Mouse (Mus musculus) CH12.LX (cell line): ENCODE measurements around the gene Olfr472. TPM values are rescaled to one million over a fixed set of nuclear protein-coding genes. Genes with fewer than 3 reads are reported as not detected.

Experiments used
- DNase-seq: peaks from one replicate; pipeline ENCODE4 v3.0.0-alpha.2; 2013; ENCODE audit errors: extremely low read depth
- H3K27ac ChIP-seq: 2 replicates; pipeline ENCODE4 v1.5.1; 2012; ENCODE audit warnings: low read depth, mild to moderate bottlenecking, control low read depth, moderate library complexity; ENCODE audit not compliant: insufficient read depth
- H3K27me3 ChIP-seq: replicated peaks from 2 replicates; pipeline ENCODE3; 2012; ENCODE audit warnings: inconsistent platforms
- H3K36me3 ChIP-seq, 2 experiments: replicated peaks in 1 of 2; 2 replicates each; pipeline versions ENCODE3 to v1.6.1; 2012; ENCODE audit warnings: inconsistent platforms in 1 of 2, low read length in 1 of 2, mild to moderate bottlenecking in 1 of 2, mixed read lengths in 1 of 2, moderate library complexity in 1 of 2; ENCODE audit not compliant: control insufficient read depth in 1 of 2, insufficient read depth in 1 of 2
- H3K4me1 ChIP-seq, 2 experiments: 2 replicates each; pipeline ENCODE4 v1.6.1; 2012; ENCODE audit warnings: inconsistent platforms in 1 of 2, moderate library complexity in 1 of 2; ENCODE audit not compliant: insufficient read depth in 2 of 2, control insufficient read depth in 1 of 2
- H3K4me2 ChIP-seq: 2 replicates; pipeline ENCODE4 v1.6.1; 2012; ENCODE audit warnings: low read depth, mild to moderate bottlenecking, control low read depth; ENCODE audit not compliant: poor library complexity, insufficient read depth, severe bottlenecking
- H3K4me3 ChIP-seq, 3 experiments: fragments of 150-350 bp in 1 of 3; sonication (generic) in 1 of 3; replicated peaks in 1 of 3; 2 replicates each; pipeline versions ENCODE3 to v1.5.1; 2011 to 2012; ENCODE audit warnings: low read depth in 2 of 3, low read length in 2 of 3, mild to moderate bottlenecking in 2 of 3, moderate library complexity in 2 of 3, control low read depth in 1 of 3, improper control_type of control experiment in 1 of 3, inconsistent platforms in 1 of 3, mixed read lengths in 1 of 3; ENCODE audit not compliant: poor library complexity in 1 of 3
- H3K79me2 ChIP-seq: replicated peaks from 2 replicates; pipeline ENCODE4 v1.6.1; 2012; ENCODE audit warnings: mild to moderate bottlenecking, moderate library complexity; ENCODE audit not compliant: control insufficient read depth, poor library complexity, insufficient read depth, severe bottlenecking; ENCODE audit errors: extremely low read depth
- H3K9ac ChIP-seq: 2 replicates; pipeline ENCODE4 v1.6.1; 2012; ENCODE audit warnings: low read depth, mild to moderate bottlenecking, control low read depth, moderate library complexity; ENCODE audit not compliant: insufficient read depth
- H3K9me3 ChIP-seq: replicated peaks from 2 replicates; pipeline ENCODE3; 2012; ENCODE audit warnings: low read length, inconsistent platforms, mixed read lengths
- CHD2 ChIP-seq: IDR thresholded peaks from 2 replicates; pipeline ENCODE4 v1.6.1; 2011; ENCODE audit warnings: low read length, improper control_type of control experiment
- MAZ ChIP-seq: IDR thresholded peaks from 2 replicates; pipeline ENCODE4 v1.6.1; 2012; ENCODE audit warnings: low read depth, mild to moderate bottlenecking, inconsistent platforms, low read length, improper control_type of control experiment, moderate library complexity
- UBTF ChIP-seq: IDR thresholded peaks from 2 replicates; pipeline ENCODE4 v1.6.1; 2012; ENCODE audit warnings: low read depth, mild to moderate bottlenecking, inconsistent platforms, low read length, improper control_type of control experiment, moderate library complexity
- USF2 ChIP-seq: conservative IDR thresholded peaks from 2 replicates; pipeline ENCODE4 v1.6.1; 2011; ENCODE audit warnings: low read depth, low read length, improper control_type of control experiment
- dilution Hi-C: fragments of 300-500 bp; cut with MboI; formaldehyde crosslinking; loops from 2 replicates; pipeline ENCODE4 v1.14.3; 2020; ENCODE audit warnings: low sequenced_read_pairs; ENCODE audit not compliant: extremely low pct_unique_long_range_greater_than_20kb, extremely low pct_ligation_motif_present
- in situ Hi-C: fragments of 300-500 bp; cut with MboI; formaldehyde crosslinking; loops from 3 replicates; pipeline ENCODE4 v1.14.3; 2019; ENCODE audit warnings: low sequenced_read_pairs, low pct_ligation_motif_present, low pct_unique_long_range_greater_than_20kb, mixed read lengths
- polyA plus RNA-seq: library from polyadenylated mRNA; unstranded; fragments of >175 nt; gene quantifications from 2 replicates; pipeline ENCODE4 v1.2.1, GENCODE M21; 2012; ENCODE audit warnings: low read depth; ENCODE audit not compliant: insufficient read length
- total RNA-seq, 2 experiments: library from RNA; depleted of rRNA; stranded (reverse); fragments of 300-350 nt in 1 of 2; fragments of >200 nt in 1 of 2; gene quantifications; 2 replicates each; pipeline ENCODE4 v1.2.3; 2012 to 2014

The Olfr472 gene
- total and polyA plus RNA-seq, 3 experiments, result 0.04 TPM; not detected in 2

DNA sequence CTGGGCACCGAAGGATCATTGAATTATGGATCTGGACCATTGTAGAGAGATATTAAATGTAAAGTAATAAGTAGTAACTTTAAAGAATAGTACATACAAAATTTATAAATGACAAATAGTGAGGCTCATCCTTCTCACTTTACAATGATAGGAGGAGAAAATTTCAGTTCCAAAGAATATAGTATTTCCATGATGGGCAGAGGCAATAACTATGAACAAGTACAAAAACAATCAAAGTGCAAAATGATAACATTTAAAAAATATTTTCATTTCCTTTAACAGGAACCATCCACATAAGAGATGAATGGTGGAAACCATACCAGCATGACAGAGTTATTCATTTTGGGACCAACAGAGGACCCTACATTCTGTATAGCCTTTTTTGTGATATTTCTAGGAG, 56.6 kb downstream of the Olfr472 start, which contains the start of gene Olfr474:
Gene Olfr474, plus strand, starts transcription at position 301 of the 400 bp plus-strand sequence.
- Histone ChIP-seq H3K9ac (no peak within 1 kb of the TSS), H3K4me3 (no peak within 1 kb of the TSS), H3K4me2 (no peak within 1 kb of the TSS), H3K79me2 (no peaks in the 10 kb centered on the region), H3K4me1 (no peaks in the 10 kb centered on the region), H3K27ac (no peak within 1 kb of the TSS), H3K36me3 (no peaks in the 10 kb centered on the region), H3K27me3 (peaks cover 15% of the 10 kb centered on the region), H3K9me3 (peaks cover 4% of the 10 kb centered on the region)
- DNase-seq, result no peak
- dilution Hi-C loops (no loop called here), in situ Hi-C loops (no loop called here)
- TF ChIP-seq MAZ, result no peak
- TF ChIP-seq USF2, result no peak
- TF ChIP-seq CHD2, result no peak
- TF ChIP-seq UBTF, result no peak

Other genes with a start within 250 kb of the Olfr472 start
- 0.17 TPM in 1 of 2 replicates, not detected in the other for gene Cyb5r2, start 139.9 kb upstream of the Olfr472 start, total RNA-seq (2012; rRNA removed)
- gene Cyb5r2, start 139.9 kb upstream of the Olfr472 start, total RNA-seq (2014; rRNA removed), result not detected in 2 replicates
- 0.18 TPM in 1 of 2 replicates, not detected in the other for gene Cyb5r2, start 139.9 kb upstream of the Olfr472 start, polyA plus RNA-seq
- gene Ovch2, start 96.7 kb upstream of the Olfr472 start, total RNA-seq (2012; rRNA removed), result not detected in 2 replicates
- not detected in 2 replicates for gene Ovch2, start 96.7 kb upstream of the Olfr472 start, total RNA-seq (2014; rRNA removed)
- not detected in 2 replicates for gene Ovch2, start 96.7 kb upstream of the Olfr472 start, polyA plus RNA-seq
- gene Olfr467, start 85.6 kb upstream of the Olfr472 start, total RNA-seq (2012; rRNA removed), result not detected in 2 replicates
- not detected in 2 replicates for gene Olfr467, start 85.6 kb upstream of the Olfr472 start, total RNA-seq (2014; rRNA removed)
- gene Olfr467, start 85.6 kb upstream of the Olfr472 start, polyA plus RNA-seq, result not detected in 2 replicates
- gene Olfr469, start 72.4 kb upstream of the Olfr472 start, total RNA-seq (2012; rRNA removed), result not detected in 2 replicates
- gene Olfr469, start 72.4 kb upstream of the Olfr472 start, total RNA-seq (2014; rRNA removed), result not detected in 2 replicates
- gene Olfr469, start 72.4 kb upstream of the Olfr472 start, polyA plus RNA-seq, result not detected in 2 replicates
- not detected in 2 replicates for gene Olfr470, start 50.4 kb upstream of the Olfr472 start, total RNA-seq (2012; rRNA removed)
- gene Olfr470, start 50.4 kb upstream of the Olfr472 start, total RNA-seq (2014; rRNA removed), result not detected in 2 replicates
- not detected in 2 replicates for gene Olfr470, start 50.4 kb upstream of the Olfr472 start, polyA plus RNA-seq
- gene Olfr473, start 32.5 kb downstream of the Olfr472 start, total RNA-seq (2012; rRNA removed), result not detected in 2 replicates
- not detected in 2 replicates for gene Olfr473, start 32.5 kb downstream of the Olfr472 start, total RNA-seq (2014; rRNA removed)
- gene Olfr473, start 32.5 kb downstream of the Olfr472 start, polyA plus RNA-seq, result not detected in 2 replicates
- gene Olfr474, start 56.7 kb downstream of the Olfr472 start, total RNA-seq (2012; rRNA removed), result not detected in 2 replicates
- not detected in 2 replicates for gene Olfr474, start 56.7 kb downstream of the Olfr472 start, total RNA-seq (2014; rRNA removed)
- gene Olfr474, start 56.7 kb downstream of the Olfr472 start, polyA plus RNA-seq, result not detected in 2 replicates
- not detected in 2 replicates for gene Olfr476, start 66.9 kb downstream of the Olfr472 start, total RNA-seq (2012; rRNA removed)
- gene Olfr476, start 66.9 kb downstream of the Olfr472 start, total RNA-seq (2014; rRNA removed), result not detected in 2 replicates
- gene Olfr476, start 66.9 kb downstream of the Olfr472 start, polyA plus RNA-seq, result not detected in 2 replicates
- not detected in 2 replicates for gene Olfr477, start 88.8 kb downstream of the Olfr472 start, total RNA-seq (2012; rRNA removed)
- gene Olfr477, start 88.8 kb downstream of the Olfr472 start, total RNA-seq (2014; rRNA removed), result not detected in 2 replicates
- gene Olfr477, start 88.8 kb downstream of the Olfr472 start, polyA plus RNA-seq, result not detected in 2 replicates
- not detected in 2 replicates for gene Olfr478, start 136.1 kb downstream of the Olfr472 start, total RNA-seq (2012; rRNA removed)
- gene Olfr478, start 136.1 kb downstream of the Olfr472 start, total RNA-seq (2014; rRNA removed), result not detected in 2 replicates
- gene Olfr478, start 136.1 kb downstream of the Olfr472 start, polyA plus RNA-seq, result not detected in 2 replicates
- gene Olfr479, start 152.8 kb downstream of the Olfr472 start, total RNA-seq (2012; rRNA removed), result not detected in 2 replicates
- not detected in 2 replicates for gene Olfr479, start 152.8 kb downstream of the Olfr472 start, total RNA-seq (2014; rRNA removed)
- gene Olfr479, start 152.8 kb downstream of the Olfr472 start, polyA plus RNA-seq, result not detected in 2 replicates
- gene Olfr480, start 169.4 kb downstream of the Olfr472 start, total RNA-seq (2012; rRNA removed), result not detected in 2 replicates
- not detected in 2 replicates for gene Olfr480, start 169.4 kb downstream of the Olfr472 start, total RNA-seq (2014; rRNA removed)
- gene Olfr480, start 169.4 kb downstream of the Olfr472 start, polyA plus RNA-seq, result not detected in 2 replicates
- not detected in 2 replicates for gene Olfr481, start 182.0 kb downstream of the Olfr472 start, total RNA-seq (2012; rRNA removed)
- gene Olfr481, start 182.0 kb downstream of the Olfr472 start, total RNA-seq (2014; rRNA removed), result not detected in 2 replicates
- not detected in 2 replicates for gene Olfr481, start 182.0 kb downstream of the Olfr472 start, polyA plus RNA-seq
- gene Olfr482, start 199.7 kb downstream of the Olfr472 start, total RNA-seq (2012; rRNA removed), result not detected in 2 replicates
- 0.50 and 0.59 TPM in 2 replicates for gene Olfr482, start 199.7 kb downstream of the Olfr472 start, total RNA-seq (2014; rRNA removed)
- not detected in 2 replicates for gene Olfr482, start 199.7 kb downstream of the Olfr472 start, polyA plus RNA-seq
- gene Olfr483, start 202.9 kb downstream of the Olfr472 start, total RNA-seq (2012; rRNA removed), result not detected in 2 replicates
- not detected in 2 replicates for gene Olfr483, start 202.9 kb downstream of the Olfr472 start, total RNA-seq (2014; rRNA removed)
- gene Olfr483, start 202.9 kb downstream of the Olfr472 start, polyA plus RNA-seq, result not detected in 2 replicates
- not detected in 2 replicates for gene Olfr484, start 229.5 kb downstream of the Olfr472 start, total RNA-seq (2012; rRNA removed)
- gene Olfr484, start 229.5 kb downstream of the Olfr472 start, total RNA-seq (2014; rRNA removed), result not detected in 2 replicates
- gene Olfr484, start 229.5 kb downstream of the Olfr472 start, polyA plus RNA-seq, result not detected in 2 replicates